Mouse (Mus musculus): Measurements from ENCODE around the gene Arpin. TPM values are rescaled to one million over a fixed set of nuclear protein-coding genes. Genes with fewer than 3 reads are reported as not detected.

The Arpin gene
- total RNA-seq (2012; rRNA removed): 2.3 and 3.9 TPM in 2 replicates

GRCm38 (mm10) chr7:79934862-79935510 lies at the start of gene Arpin:
Arpin (minus strand) TSS chr7:79935359.
- in situ Hi-C loops (cut with MboI; ENCODE audit: low sequenced_read_pairs in 2 of 2, unreplicated experiment in 2 of 2): no loop called here
- Histone ChIP-seq H3K4me3 (ENCODE audit: insufficient read depth in 1 of 2, low read depth in 1 of 2, low read length in 2 of 2, poor library complexity in 1 of 2, severe bottlenecking in 1 of 2) (peak within 1 kb of the TSS; percentile 54 to 72), H3K9me3 (ENCODE audit: control insufficient read depth, insufficient read depth, low read depth, low read length) (no peaks in the 10 kb centered on the region), H3K27ac (ENCODE audit: insufficient read depth, low read depth, low read length, poor library complexity, severe bottlenecking) (no peak within 1 kb of the TSS), H3K36me3 (ENCODE audit: control insufficient read depth, insufficient read depth, low read length, poor library complexity, severe bottlenecking) (no peaks in the 10 kb centered on the region), H3K9ac (ENCODE audit: insufficient read depth, low read depth, low read length, poor library complexity, severe bottlenecking) (peak within 1 kb of the TSS; percentile 26), H3K4me1 (ENCODE audit: control insufficient read depth in 2 of 2, insufficient read depth in 2 of 2, low read length in 2 of 2, poor library complexity in 1 of 2) (peaks cover 2 to 3% of the 10 kb centered on the region in 2 experiments; a peak in 3 of 4 replicates)
- peak; percentile 47 for DNase-seq (ENCODE audit: low read depth, low spot score)
- no peak for TF ChIP-seq ZNF384 (IDR thresholded peaks at IDR 0.05; ENCODE audit: low read depth, low read length)
- no peak for TF ChIP-seq ZC3H11A (IDR thresholded peaks at IDR 0.05; ENCODE audit: borderline replicate concordance, low read depth, low read length)
- TF ChIP-seq MAFK (IDR thresholded peaks at IDR 0.05; ENCODE audit: insufficient read depth, low read depth, low read length): no peak
- no peak for TF ChIP-seq HCFC1 (IDR thresholded peaks at IDR 0.05; ENCODE audit: borderline replicate concordance, insufficient read depth, low read length)
- TF ChIP-seq CHD2 (IDR thresholded peaks at IDR 0.05; ENCODE audit: low read depth, low read length): no peak

- Histone ChIP-seq H3K4me1 (ENCODE audit: control insufficient read depth in 2 of 2, insufficient read depth in 2 of 2, low read length in 2 of 2, poor library complexity in 1 of 2) (peaks cover 2 to 11% of the 10 kb centered on the region in 2 experiments; a peak in 2 of 4 replicates), H3K36me3 (ENCODE audit: control insufficient read depth, insufficient read depth, low read length, poor library complexity, severe bottlenecking) (no peaks in the 10 kb centered on the region)
- in situ Hi-C loops (cut with MboI; ENCODE audit: low sequenced_read_pairs in 2 of 2, unreplicated experiment in 2 of 2): no loop called here
Observed at GRCm38 (mm10) chr7:79975316-79975715, 40.2 kb upstream of the Arpin start.

GRCm38 (mm10) chr7:79972195-79972594 lies 37.0 kb upstream of the Arpin start:
- Histone ChIP-seq H3K9ac (ENCODE audit: insufficient read depth, low read depth, low read length, poor library complexity, severe bottlenecking) (no peak overlapping the region), H3K4me1 (ENCODE audit: control insufficient read depth in 2 of 2, insufficient read depth in 2 of 2, low read length in 2 of 2, poor library complexity in 1 of 2) (peaks cover 7 to 16% of the 10 kb centered on the region in 2 experiments), H3K9me3 (ENCODE audit: control insufficient read depth, insufficient read depth, low read depth, low read length) (no peaks in the 10 kb centered on the region), H3K27ac (ENCODE audit: insufficient read depth, low read depth, low read length, poor library complexity, severe bottlenecking) (no peak overlapping the region), H3K36me3 (ENCODE audit: control insufficient read depth, insufficient read depth, low read length, poor library complexity, severe bottlenecking) (no peaks in the 10 kb centered on the region), H3K4me3 (ENCODE audit: insufficient read depth in 1 of 2, low read depth in 1 of 2, low read length in 2 of 2, poor library complexity in 1 of 2, severe bottlenecking in 1 of 2) (no peak overlapping the region)
- TF ChIP-seq ZNF384 (IDR thresholded peaks at IDR 0.05; ENCODE audit: low read depth, low read length): no peak
- TF ChIP-seq HCFC1 (IDR thresholded peaks at IDR 0.05; ENCODE audit: borderline replicate concordance, insufficient read depth, low read length): no peak
- TF ChIP-seq MAFK (IDR thresholded peaks at IDR 0.05; ENCODE audit: insufficient read depth, low read depth, low read length): no peak
- TF ChIP-seq CHD2 (IDR thresholded peaks at IDR 0.05; ENCODE audit: low read depth, low read length): no peak
- no peak for TF ChIP-seq ZC3H11A (IDR thresholded peaks at IDR 0.05; ENCODE audit: borderline replicate concordance, low read depth, low read length)
- in situ Hi-C loops (cut with MboI; ENCODE audit: low sequenced_read_pairs in 2 of 2, unreplicated experiment in 2 of 2): no loop called here
- DNase-seq (ENCODE audit: low read depth, low spot score): no peak

More at GRCm38 (mm10) chr7:79975316-79975715, 40.2 kb upstream of the Arpin start:
- Histone ChIP-seq H3K9ac (ENCODE audit: insufficient read depth, low read depth, low read length, poor library complexity, severe bottlenecking) (no peak overlapping the region), H3K27ac (ENCODE audit: insufficient read depth, low read depth, low read length, poor library complexity, severe bottlenecking) (no peak overlapping the region; the same call in 1 of the 2 replicates), H3K4me3 (ENCODE audit: insufficient read depth in 1 of 2, low read depth in 1 of 2, low read length in 2 of 2, poor library complexity in 1 of 2, severe bottlenecking in 1 of 2) (no peak overlapping the region), H3K9me3 (ENCODE audit: control insufficient read depth, insufficient read depth, low read depth, low read length) (no peaks in the 10 kb centered on the region)
- TF ChIP-seq ZNF384 (IDR thresholded peaks at IDR 0.05; ENCODE audit: low read depth, low read length): no peak
- TF ChIP-seq ZC3H11A (IDR thresholded peaks at IDR 0.05; ENCODE audit: borderline replicate concordance, low read depth, low read length): no peak
- no peak for TF ChIP-seq HCFC1 (IDR thresholded peaks at IDR 0.05; ENCODE audit: borderline replicate concordance, insufficient read depth, low read length)
- no peak for TF ChIP-seq CHD2 (IDR thresholded peaks at IDR 0.05; ENCODE audit: low read depth, low read length)
- TF ChIP-seq MAFK (IDR thresholded peaks at IDR 0.05; ENCODE audit: insufficient read depth, low read depth, low read length): no peak
- no peak for DNase-seq (ENCODE audit: low read depth, low spot score)

GRCm38 (mm10) chr7:79970336-79970735 lies 35.2 kb upstream of the Arpin start:
- Histone ChIP-seq H3K9me3 (ENCODE audit: control insufficient read depth, insufficient read depth, low read depth, low read length) (no peaks in the 10 kb centered on the region), H3K4me3 (ENCODE audit: insufficient read depth in 1 of 2, low read depth in 1 of 2, low read length in 2 of 2, poor library complexity in 1 of 2, severe bottlenecking in 1 of 2) (no peak overlapping the region), H3K36me3 (ENCODE audit: control insufficient read depth, insufficient read depth, low read length, poor library complexity, severe bottlenecking) (no peaks in the 10 kb centered on the region), H3K27ac (ENCODE audit: insufficient read depth, low read depth, low read length, poor library complexity, severe bottlenecking) (no peak overlapping the region), H3K9ac (ENCODE audit: insufficient read depth, low read depth, low read length, poor library complexity, severe bottlenecking) (no peak overlapping the region), H3K4me1 (ENCODE audit: control insufficient read depth in 2 of 2, insufficient read depth in 2 of 2, low read length in 2 of 2, poor library complexity in 1 of 2) (peaks cover 7 to 13% of the 10 kb centered on the region in 2 experiments)
- TF ChIP-seq HCFC1 (IDR thresholded peaks at IDR 0.05; ENCODE audit: borderline replicate concordance, insufficient read depth, low read length) (no peak), ZC3H11A (IDR thresholded peaks at IDR 0.05; ENCODE audit: borderline replicate concordance, low read depth, low read length) (no peak), MAFK (IDR thresholded peaks at IDR 0.05; ENCODE audit: insufficient read depth, low read depth, low read length) (no peak), ZNF384 (IDR thresholded peaks at IDR 0.05; ENCODE audit: low read depth, low read length) (no peak), CHD2 (IDR thresholded peaks at IDR 0.05; ENCODE audit: low read depth, low read length) (no peak)
- in situ Hi-C loops (cut with MboI; ENCODE audit: low sequenced_read_pairs in 2 of 2, unreplicated experiment in 2 of 2): no loop called here
- peak; percentile 25 for DNase-seq (ENCODE audit: low read depth, low spot score)
